Mouse (Mus musculus): ENCODE data around the gene Myo9a.
A peak's percentile ranks its signal among the peaks of the same experiment; 100 is the strongest.
"Not testable (repeated sequence)": the region's sequence is repeated elsewhere in the genome, so short reads cannot be mapped to it uniquely, and the experiment has no call there.

The Myo9a gene

DNA sequence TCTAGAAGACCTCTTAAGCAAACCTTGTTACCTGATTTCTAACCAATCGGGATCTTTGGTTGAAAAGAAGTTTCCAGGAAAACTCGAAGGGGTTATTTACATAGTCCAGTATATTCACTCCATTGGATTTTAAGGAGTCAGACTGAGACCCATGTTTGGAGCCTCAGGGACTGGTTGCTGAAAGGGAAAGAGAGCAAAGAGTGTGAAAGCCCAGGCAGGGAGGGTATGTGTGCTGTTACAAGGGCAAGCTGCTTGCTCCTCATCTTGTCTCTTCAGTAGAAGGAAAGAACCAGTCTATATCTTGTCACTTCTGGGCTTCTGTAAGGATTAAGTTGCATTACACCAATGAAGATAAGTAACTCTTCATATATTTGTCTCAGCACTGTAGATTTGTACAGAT, 1.3 kb downstream of the Myo9a start:
- DNase-seq: no peak

DNA sequence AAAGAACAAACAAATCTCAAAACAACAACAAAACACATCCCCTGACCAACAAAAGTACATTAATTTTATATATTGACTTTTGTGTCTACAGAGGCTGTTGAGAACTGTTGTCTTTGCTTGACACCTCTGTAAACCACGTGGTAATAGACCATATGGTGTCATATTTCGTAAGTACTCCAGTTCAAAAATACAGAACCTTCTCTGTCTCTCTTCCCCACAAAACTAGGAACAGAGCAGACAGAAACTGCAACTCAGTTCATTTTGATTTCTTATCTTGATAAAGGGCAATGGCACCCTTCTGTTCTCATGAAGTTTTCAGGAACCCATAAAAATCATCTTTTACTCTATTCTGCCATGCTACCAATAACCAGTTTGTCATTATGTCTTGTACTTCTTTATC, 4.5 kb downstream of the Myo9a start:
- DNase-seq: no peak

DNA sequence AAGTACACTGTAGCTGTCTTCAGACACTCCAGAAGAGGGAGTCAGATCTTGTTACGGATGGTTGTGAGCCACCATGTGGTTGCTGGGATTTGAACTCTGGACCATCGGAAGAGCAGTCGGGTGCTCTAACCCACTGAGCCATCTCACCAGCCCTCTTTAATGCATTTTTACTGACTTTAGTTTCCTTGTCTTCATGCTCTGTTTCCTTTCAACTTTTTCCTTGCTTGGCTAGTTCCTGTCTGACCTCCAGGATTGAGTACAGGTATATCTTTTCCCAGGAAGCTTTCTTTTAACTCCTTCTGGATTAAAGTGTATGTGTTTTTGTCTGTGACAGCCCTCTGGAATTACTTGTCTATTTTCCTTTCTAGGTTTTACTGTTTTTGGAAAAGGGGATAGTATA, 6.3 kb downstream of the Myo9a start:
- DNase-seq: not testable (repeated sequence)

DNA sequence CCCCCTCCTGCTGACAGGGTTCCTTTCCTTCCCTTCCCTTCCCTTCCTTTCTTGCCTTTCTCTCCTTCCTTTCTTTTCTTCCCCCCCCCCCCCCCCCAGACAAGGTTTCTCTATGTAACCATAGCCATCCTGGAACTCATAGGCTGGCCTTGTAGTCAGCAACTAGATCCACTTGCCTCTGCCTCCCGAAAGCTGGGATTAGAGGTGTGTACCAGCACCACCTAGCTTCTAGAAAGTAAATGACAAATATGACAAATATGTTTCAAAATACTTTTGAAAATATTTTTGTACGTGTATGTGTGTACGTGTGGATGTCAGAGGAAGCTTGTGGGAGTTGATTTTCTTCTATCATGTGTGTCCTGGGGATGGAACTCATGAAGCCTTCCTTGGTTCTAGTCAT, 9.8 kb downstream of the Myo9a start:
- DNase-seq: peak in 1 of 2 experiments; percentile 41

DNA sequence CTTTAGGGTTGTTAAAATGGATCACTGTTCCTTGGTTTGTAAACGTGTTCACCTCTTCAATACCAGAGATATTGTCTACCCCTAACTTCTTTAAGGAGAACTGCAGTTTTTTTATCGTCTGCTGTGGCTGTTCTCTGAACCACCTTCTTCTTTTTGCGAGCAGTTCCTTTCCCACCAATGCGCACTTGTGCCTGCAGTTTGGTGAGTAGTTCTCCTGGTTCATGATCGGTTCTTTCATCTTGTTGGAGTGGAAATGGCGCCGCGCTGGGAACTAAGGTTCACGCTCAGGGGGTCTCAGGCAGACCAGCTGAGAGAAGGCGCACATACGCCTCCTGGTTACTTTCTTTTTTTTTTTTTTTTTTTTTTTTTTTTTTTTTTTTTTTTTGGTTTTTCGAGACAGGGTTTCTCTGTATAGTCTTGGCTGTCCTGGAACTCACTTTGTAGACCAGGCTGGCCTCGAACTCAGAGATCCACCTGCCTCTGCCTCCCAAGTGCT, 16.3 kb downstream of the Myo9a start:
- DNase-seq: not testable (repeated sequence)

DNA sequence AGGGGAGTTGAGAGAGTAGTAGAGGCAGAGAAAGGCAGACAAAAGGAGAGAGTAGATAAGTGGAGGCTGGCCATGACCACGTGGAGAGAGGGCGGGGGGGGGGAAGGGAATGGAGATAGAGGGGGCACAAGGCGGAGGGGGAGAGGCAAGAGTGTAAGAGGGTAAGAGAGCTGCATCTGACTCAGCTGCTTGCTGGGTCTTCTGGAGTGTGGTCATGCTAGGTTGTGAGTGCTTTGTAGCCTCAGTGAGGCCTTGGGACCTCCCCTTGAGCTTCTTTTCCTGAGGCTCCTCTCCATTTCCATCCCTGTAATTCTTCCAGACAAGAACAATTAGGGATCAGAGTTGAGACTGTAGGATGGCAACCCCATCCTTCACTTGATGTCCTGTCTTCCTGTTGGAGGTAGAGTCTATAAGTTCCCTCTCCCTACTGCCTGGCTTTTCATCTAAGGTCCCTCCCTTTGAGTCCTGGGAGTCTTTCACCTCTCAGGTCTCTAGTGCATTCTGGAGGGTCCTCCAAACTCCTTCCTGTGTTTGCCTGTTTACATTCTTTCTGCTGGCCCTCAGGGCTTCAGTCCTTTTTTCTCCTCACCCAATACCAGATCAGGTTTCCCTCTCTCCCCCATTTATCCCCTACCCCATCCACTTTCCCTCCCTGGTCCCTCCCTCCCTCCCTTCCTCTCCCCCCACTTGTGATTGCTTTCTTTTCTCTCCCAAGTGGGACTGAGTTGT, 55.5 kb downstream of the Myo9a start:
- peak; percentile 52 to 60 for DNase-seq

DNA sequence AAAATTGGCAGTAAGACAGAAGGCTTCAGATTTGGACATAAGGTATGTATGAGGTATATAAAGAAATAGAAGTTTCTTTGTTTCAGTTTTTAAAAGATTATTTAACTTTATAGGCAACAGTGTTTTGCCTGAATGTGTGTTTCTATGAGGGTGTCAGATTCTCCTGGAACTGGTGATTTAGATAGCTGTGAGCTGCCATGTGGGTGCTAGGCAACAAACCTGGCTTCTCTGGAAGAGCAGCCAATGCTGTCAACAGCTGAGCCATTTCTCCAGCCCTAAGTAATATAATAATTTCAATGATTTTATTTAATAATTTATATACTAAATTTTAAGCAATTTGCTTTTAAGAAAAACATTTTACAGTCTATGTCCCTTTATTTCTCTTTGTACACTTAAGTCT, 133.9 kb downstream of the Myo9a start:
- DNase-seq: no peak

DNA sequence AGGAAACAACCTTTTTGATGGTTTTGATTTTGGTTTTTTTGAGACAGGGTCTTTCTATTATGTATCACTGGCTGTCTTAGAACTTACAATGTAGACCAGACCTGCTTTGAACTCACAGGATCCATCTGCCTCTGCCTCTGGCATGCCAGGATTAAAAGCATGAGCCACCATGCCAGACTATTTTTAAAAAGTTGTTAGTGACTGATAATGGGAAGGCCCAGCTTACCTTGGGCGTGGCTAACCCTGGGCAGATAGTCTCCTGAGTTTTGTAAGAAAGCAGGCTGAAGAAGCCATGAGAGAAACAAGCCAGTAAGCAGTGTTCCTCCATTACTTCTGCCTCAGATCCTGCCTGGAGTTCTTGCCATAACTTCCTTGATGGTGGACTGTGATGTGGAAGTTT, 152.7 kb downstream of the Myo9a start:
- DNase-seq: no peak

DNA sequence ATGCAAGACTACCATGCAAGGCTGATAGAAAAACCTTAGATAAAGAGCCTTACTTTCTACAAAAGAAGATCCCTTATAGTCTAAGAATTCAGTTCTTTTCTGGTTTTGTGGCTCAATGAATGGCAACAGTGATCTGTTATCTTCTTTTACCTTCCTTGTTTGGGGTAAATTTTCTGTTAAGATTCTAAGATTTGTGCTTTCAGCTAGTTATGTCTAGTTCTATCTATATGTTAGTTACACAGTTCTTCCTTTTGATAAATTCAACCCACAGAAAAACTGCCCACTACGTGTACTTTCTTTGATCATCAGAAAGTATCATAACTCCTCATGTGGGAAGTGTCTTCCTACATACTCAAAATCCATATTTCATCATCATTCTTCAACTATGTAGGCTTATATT, 164.1 kb downstream of the Myo9a start:
- DNase-seq: no peak

DNA sequence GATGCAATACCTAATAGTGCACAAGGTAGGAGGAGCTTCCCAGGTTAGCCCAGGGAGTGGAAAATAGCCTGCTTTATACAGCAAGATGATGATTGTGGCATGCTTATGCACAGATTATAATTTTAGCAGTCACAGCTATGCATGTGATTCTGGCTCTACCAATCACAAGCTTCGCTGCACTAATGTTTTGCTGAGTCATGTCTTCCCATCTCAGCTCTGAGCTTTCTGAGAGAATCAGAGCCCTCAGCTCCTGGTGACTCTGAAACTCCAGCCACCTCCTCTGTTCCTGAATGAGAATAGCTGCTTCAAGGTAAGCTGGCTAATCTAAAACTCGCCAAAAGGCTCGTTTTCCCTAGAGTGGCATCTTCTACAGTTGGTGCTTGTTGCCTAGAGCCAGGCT, 179.6 kb downstream of the Myo9a start:
- DNase-seq: no peak

DNA sequence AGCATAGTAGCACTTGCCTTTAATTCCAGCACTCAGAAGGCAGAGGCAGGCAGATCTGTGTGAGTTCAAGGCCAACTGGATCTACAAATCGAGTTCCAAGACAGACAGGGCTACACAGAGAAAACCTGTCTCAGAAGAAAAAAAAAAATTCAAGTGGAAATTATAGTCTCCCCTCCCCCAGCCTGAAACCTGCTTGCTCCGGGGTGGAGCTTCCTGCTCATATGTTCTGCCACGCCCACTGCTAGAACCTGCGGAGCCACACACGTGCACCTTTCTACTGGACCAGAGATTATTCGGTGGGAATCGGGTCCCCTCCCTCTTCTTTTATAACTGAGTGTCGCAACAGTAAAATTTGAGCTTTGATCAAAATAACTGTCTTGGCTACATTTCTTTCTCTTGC, 185.2 kb downstream of the Myo9a start:
- not testable (repeated sequence) for DNase-seq

DNA sequence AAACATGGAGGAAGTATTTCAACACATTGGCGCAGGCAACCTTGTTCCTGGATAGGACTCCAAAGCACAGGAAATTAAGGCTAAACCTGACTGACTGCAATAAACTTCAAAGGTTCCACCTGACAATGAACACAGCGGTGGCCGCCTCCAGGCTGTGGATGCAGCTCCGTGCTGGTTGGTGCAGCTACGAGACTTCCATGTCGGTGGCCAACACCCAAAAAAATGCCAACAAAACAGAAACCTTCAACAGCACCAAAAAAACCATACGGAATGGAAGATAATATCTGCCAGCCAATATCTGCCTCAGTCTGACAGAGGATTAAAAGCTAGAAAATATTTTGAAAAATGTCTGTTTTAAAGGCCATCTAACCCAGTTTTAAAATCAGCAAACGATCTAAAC, 187.8 kb downstream of the Myo9a start:
- DNase-seq: no peak

DNA sequence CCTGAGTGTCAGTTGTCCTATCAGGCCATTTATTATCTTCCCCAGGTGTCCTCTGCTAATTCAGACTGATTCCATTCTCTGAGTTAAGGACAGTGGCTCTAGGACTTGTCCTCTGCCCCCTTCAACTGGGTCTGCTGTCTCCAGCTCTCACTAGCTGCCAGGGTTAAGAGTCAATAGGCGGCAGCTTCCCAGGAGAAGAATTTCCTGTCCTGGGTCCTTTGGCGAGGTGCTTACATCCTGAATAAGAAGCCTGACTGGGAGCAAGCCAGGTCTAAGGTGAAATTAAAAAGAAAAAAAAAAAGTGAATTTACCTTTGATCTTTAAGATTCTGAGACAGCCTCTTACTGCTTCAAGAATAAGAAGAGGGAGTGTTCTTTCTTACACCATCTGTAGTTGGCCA, 189.0 kb downstream of the Myo9a start:
- no peak for DNase-seq

DNA sequence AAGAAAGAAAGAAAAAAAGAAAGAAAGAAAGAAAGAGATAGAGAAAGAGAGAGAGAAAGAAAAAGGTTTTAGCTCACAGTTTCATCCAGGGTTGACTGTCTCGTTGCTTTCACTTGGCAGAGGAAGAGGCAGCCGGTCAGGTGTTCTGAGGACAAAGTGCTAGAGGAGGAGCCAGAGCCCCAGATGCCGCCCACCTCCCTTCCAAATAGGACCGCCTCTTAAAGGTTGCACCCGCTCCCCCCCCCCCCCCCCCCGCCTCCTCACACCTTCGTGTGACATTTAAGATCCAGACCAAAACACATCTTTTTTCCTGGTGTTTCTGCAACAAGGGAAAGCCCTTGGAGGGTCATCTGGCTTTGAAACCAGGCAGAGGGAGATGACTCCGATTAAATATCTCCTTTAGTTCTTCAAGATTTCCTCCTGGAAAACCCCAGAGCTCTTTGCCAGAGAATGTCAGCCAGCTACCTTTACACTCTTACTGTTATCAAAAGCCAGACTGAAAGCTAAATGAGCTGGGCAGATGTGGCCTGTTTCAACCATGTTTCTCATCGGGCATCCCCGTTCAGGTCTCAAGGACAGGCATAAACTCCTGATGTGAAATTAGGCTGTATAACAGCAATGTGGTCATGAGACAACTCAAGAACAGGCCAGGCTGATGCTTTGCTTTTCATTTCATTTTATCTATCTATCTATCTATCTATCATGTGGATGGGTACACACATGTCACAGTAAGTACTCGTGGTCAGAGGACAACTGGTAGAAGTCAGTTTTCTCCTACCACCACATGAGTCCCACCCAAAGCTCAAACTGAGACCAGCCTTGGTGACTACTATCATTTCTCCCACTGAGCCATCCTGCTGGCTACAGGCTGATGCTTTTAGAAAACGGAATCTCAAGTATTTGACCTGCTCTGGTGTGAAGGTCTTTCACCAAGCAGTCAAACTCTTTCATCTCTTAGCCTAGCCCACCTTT, 190.5 kb downstream of the Myo9a start:
- peak in 1 of 2 experiments; percentile 12 for DNase-seq

DNA sequence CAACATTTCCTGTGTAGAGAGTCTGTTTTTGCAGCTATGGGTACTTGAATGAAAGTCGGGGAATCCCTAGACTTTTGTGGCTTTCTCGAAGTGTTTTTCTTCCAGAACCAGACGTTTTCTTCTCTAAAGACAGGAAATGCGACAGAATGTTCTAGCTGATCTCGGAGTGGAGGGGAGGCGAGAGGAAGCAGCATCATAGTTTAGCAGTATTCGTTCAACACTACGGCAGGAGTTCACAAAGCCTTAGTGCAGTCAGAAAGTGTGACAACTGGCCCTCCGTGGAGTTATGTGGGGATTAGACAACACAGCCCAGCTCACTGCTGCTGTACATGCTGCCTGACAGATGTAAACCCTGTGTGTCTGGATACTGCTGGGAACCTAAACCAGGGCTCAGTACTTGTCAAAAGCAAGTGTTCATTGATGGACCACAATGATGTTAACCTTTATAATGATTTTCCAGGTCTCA, 191.2 kb downstream of the Myo9a start:
- no peak for DNase-seq

DNA sequence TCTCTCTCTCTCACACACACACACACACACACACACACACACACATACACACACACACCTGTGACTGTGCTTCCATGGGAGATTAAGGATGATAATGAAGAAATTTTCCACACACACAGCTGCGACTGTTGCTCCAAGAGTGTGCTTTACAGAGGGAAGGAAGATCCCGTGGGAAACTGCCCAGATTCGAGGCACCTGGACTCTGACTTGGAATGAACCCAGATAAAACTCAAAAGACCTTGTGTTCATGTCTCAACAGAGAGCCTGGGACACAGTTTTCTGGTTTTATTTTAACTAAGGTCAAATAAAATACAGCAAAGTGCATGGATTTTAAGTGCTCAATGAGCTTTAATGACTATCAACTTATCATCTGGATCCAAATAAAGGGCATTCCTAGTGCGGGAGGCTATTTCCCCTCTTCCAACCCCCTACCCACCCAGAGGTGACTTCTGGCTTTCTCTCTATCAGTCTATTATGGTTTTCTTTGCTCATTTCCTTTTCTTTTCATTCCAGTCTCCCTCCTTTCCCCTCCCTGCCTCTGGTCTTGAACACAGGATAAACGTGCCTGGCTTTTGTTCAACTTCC, 191.9 kb downstream of the Myo9a start:
- no peak for DNase-seq

DNA sequence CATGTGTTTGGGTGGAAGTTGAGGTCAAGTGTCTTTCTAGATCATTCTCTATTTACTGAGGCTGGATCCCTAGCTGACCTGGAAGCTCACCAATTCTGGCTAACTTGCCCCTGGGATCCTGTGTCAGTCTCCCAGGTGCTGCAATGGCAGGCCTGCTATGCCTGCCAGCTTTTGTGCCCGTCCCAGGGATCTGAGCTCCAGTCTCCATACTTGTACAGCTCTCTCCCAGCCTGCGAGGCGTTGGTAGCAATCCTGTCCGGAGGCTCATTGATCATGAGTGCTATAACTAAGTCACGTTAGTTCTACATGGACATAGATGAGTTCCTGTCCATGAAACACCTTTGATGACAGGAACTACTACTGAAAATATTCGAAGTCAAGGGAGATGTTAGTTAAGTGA, 193.1 kb downstream of the Myo9a start:
- no peak for DNase-seq

DNA sequence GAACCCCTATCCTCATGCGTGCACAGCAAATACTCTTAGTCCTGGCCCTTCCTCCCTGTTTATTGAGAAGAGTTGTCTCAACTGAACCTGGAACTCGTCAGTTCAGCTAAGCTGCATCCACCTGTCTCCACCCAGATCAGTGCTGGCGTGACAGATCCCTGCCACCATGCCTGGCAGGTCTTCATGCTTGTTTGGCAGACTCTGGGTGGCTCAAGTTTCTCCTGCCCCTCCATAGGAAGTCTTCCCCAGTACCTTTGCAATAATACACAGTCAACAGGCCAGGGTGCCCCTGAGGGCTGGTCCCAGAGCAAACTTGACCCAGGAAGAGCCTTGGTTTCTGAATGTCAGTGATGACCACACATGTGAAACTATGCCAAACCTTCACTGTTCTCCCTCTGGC, 194.5 kb downstream of the Myo9a start:
- no peak for DNase-seq

DNA sequence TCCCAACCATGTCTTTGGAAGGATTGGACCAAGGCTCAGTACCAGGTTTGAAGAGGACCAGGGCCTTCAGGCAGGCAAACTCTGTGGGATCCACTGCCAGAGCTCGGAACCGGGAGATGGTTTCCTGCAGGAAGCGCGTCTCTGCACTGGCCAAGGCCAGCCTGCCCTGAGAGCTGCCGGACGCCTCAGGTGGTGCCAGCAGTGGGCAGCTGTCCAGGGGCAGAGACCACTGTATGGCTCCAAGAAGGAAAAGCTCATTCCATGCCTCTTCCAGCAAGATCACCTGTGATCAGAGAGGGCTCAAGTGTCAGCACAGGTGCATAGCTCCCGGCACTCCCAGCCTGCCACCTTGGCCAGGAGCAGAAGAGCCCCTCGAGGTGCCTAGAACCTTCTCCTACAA, 196.6 kb downstream of the Myo9a start:
- DNase-seq: peak in 1 of 2 experiments; percentile 1

DNA sequence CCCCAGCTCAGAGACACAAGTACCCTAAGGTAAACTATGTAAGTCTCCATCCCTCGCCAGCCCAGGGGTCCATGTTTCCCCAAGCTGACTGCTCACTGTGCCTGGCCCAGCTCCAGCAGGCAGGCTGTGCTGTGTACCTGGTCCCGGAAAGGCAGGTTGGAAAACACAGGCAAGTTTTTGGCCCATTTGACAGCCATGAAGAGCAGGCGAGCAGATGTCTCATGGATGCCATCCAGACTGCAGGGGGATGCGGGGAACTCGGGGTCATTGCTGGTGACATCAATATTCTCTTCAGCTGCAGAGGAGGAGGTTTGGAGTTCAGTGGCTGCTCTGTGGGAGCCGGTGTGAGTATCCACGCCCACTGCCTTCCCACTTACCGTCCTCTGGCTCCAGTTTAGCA, 197.5 kb downstream of the Myo9a start:
- DNase-seq: no peak

DNA sequence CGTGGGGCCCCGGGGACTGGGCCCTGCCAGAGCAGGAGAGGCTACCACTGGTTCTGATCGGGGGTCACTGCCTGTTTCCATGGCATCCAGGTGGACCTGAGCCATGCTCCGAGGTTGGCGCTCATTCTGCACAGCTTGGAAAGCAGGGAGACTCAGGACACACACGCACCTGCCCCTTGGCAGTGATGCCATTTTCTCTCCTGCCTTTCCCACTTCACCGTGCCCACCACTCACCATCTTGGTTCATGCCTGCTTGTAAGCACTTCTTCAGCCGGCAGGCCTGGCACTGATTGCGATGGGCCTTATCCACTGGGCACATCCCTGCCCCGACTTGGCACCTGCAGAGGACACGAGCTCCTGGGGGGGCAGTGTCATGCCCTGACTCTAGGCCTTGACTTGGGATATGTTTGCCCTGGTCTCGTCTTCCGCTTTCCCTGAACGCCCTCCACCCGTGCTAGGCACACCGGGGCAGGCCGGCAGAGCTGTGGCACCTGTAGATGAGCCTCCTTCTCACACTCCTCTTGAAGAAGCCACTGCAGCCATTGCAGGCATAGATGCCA, 198.1 kb downstream of the Myo9a start:
- DNase-seq: no peak

DNA sequence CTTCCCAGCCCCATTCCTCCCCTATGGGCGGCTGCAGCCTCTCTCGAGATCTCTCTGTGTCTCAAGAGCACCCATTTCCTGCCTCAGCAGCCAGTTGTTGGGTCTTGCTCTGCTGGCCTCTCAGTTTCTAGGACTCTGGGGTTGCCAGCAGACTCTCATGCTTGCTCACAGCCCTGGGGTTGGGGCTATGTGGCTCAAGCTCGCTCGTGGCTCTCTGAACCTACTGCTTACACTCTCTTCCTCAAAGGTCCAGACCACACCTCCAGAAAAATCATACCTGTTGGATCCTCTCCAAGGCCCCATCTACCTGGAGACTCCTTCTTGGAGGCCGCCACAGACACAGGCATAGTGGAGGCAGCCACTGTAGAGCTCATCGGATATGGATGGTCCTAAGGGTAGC, 198.8 kb downstream of the Myo9a start:
- DNase-seq: no peak

DNA sequence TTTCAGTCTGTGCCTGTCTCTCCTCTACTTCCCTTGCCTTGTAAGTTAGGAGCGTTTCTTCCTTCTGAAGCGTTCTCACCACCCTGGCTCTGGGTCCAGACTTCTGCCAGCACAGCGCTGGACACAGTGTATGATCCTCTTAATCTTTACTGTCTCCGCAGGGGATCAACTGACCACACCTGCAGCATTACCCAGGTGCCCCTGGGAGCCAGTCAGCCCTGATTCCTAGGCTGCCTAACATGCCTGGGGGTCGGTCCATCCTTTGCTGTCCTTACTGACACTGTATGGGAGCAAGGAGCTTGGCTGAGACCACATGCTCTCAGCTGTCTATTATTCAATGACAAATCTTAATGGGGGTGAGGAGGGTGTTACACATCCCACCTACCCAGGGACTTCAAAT, 199.3 kb downstream of the Myo9a start:
- no peak for DNase-seq

Measured in lung, adult 18-20 months (tissue).